Mouse (Mus musculus) C2C12 (cell line): ENCODE results near the gene Klf1. TPM values are rescaled to one million over a fixed set of nuclear protein-coding genes. Genes with fewer than 3 reads are reported as not detected.

Experiments
- H3K27me3 ChIP-seq: one replicate; pipeline ENCODE4 v1.6.1; 2011; ENCODE audit not compliant: control insufficient read depth, insufficient read depth, insufficient read length
- H3K36me3 ChIP-seq: one replicate; pipeline ENCODE4 v1.6.1; 2011; ENCODE audit not compliant: control insufficient read depth, insufficient read depth
- H3K4me3 ChIP-seq: one replicate; pipeline ENCODE4 v1.5.1; 2011; ENCODE audit warnings: mild to moderate bottlenecking, control low read depth; ENCODE audit not compliant: poor library complexity, insufficient read depth, severe bottlenecking
- H3K79me2 ChIP-seq: one replicate; pipeline ENCODE4 v1.6.1; 2011; ENCODE audit not compliant: control insufficient read depth, insufficient read depth
- H3K79me3 ChIP-seq: one replicate; pipeline ENCODE4 v1.6.1; 2011; ENCODE audit warnings: low read depth, control low read depth
- H3ac ChIP-seq: one replicate; pipeline ENCODE3; 2011; ENCODE audit warnings: low read depth; ENCODE audit not compliant: control insufficient read depth, insufficient read length
- CEBPB ChIP-seq: IDR thresholded peaks from one replicate; pipeline ENCODE4 v1.6.1; 2011; ENCODE audit warnings: low read depth, mild to moderate bottlenecking, control low read depth, moderate library complexity
- CTCF ChIP-seq: IDR thresholded peaks from one replicate; pipeline ENCODE4 v1.5.1; 2011; ENCODE audit not compliant: control insufficient read depth, insufficient read depth, insufficient read length
- FOSL1 ChIP-seq: IDR thresholded peaks from one replicate; pipeline ENCODE4 v1.8.0; 2011; ENCODE audit warnings: mild to moderate bottlenecking, low read length; ENCODE audit not compliant: poor library complexity, insufficient read depth, severe bottlenecking
- MAX ChIP-seq: IDR thresholded peaks from one replicate; pipeline ENCODE4 v1.6.1; 2011; ENCODE audit warnings: mild to moderate bottlenecking, control low read depth
- MYOD1 ChIP-seq: IDR thresholded peaks from one replicate; pipeline ENCODE4 v1.6.1; 2011; ENCODE audit warnings: low read depth; ENCODE audit not compliant: control insufficient read depth, insufficient read length
- MYOG ChIP-seq: IDR thresholded peaks from one replicate; pipeline ENCODE4 v1.6.1; 2011; ENCODE audit not compliant: control insufficient read depth, insufficient read length; ENCODE audit errors: extremely low read depth
- USF1 ChIP-seq: IDR thresholded peaks from one replicate; pipeline ENCODE4 v1.6.1; 2011; ENCODE audit warnings: low read depth, mild to moderate bottlenecking, control low read depth, moderate library complexity
- polyA plus RNA-seq: library from polyadenylated mRNA; unstranded; fragments of >200 nt; fragmentation: generic; extraction: Trizol; gene quantifications from one replicate; pipeline ENCODE4 v1.2.1, GENCODE M21; 2012; ENCODE audit warnings: missing spikeins

The Klf1 gene
- polyA plus RNA-seq, 1 experiment = 0.09 TPM

DNA sequence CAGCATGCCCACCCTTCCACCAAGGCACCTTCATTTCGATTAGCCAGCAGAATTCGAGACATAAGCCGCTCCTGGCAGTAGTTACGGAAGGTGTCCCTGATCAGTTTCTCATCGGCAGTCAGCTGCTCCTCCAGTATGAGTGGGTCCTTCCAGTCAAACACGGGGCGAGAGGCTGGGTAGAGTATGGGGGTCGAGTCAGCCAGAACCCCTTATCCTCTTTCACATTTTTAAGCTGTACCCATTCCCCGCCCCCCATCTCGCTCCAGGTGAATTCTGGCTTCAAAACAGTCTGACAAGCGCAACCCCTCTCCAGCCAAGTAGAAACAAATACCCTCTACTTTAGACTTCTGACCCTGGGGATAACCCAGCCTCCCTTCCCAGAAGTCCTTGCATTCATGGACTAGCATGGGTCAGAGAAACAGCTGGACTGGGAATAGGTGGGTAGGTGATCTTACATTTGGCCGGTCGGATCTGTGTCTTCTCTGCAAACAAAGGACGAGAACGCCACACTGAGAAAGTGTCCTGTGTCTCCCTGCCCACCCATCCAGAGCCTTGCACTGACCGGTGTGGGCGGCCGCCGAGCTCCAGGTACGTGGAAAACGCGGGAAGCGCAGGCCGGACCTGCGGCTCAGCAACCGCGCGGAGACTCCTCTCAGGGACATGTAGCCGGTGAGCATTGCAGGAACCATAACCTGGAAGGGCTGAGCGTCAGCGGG, 8.6 kb upstream of the Klf1 start:
- Histone ChIP-seq H3K36me3 (no peaks in the 10 kb centered on the region), H3K79me2 (no peaks in the 10 kb centered on the region), H3K79me3 (no peaks in the 10 kb centered on the region), H3ac (peak overlapping the region; percentile 75), H3K4me3 (peak overlapping the region; percentile 61), H3K27me3 (no peaks in the 10 kb centered on the region)
- TF ChIP-seq USF1 (no peak), FOSL1 (no peak), MYOD1 (no peak), MYOG (no peak), CEBPB (no peak), MAX (no peak), CTCF (no peak)

GRCm38 (mm10) chr8:84893709-84894134, 8.0 kb upstream of the Klf1 start, which contains the start of gene Gcdh:
Gcdh (minus strand) TSS chr8:84893921.
- no peaks in the 10 kb centered on the region for H3K79me2 ChIP-seq
- H3K36me3 ChIP-seq = no peaks in the 10 kb centered on the region
- H3ac ChIP-seq = peak within 1 kb of the TSS; percentile 75
- H3K27me3 ChIP-seq = peaks cover 3% of the 10 kb centered on the region
- H3K79me3 ChIP-seq = no peaks in the 10 kb centered on the region
- peak within 1 kb of the TSS; percentile 61 for H3K4me3 ChIP-seq
- TF ChIP-seq FOSL1 (no peak), MYOD1 (no peak), CEBPB (peak; percentile 67), USF1 (no peak)

GRCm38 (mm10) chr8:84895963-84896362, 5.8 kb upstream of the Klf1 start:
- TF ChIP-seq FOSL1 (no peak), MYOG (no peak), MAX (no peak)
- H3K36me3 ChIP-seq = no peaks in the 10 kb centered on the region
- no peak overlapping the region for H3ac ChIP-seq
- no peaks in the 10 kb centered on the region for H3K79me2 ChIP-seq
- no peaks in the 10 kb centered on the region for H3K79me3 ChIP-seq
- peaks cover 8% of the 10 kb centered on the region for H3K27me3 ChIP-seq
- no peak overlapping the region for H3K4me3 ChIP-seq

DNA sequence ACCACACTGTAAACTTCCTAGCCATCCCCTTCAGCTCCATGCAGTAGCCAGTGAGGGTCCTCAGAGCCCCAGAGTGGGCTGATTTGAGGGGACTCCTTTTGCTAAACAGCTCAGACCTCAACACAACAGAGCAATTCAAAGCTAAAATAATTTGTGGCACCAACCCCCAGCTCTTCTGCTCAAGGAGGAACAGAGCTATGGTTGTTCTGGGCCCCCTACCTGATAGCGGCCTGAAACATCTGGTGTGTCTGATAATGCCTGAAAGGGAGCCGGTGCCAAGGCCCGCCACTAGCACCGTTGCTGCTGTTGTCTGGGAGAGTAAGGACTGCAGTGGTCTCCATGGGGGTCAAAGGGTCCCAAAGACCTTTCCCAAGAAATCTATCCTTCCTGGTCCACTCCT, 657 bp upstream of the Klf1 start:
- H3K79me2 ChIP-seq = no peaks in the 10 kb centered on the region
- no peaks in the 10 kb centered on the region for H3K36me3 ChIP-seq
- TF ChIP-seq CTCF (no peak), MAX (no peak), CEBPB (no peak), FOSL1 (no peak), MYOD1 (no peak), MYOG (no peak), USF1 (no peak)
- no peak overlapping the region for H3K4me3 ChIP-seq
- H3ac ChIP-seq = no peak overlapping the region
- peaks cover 8% of the 10 kb centered on the region for H3K27me3 ChIP-seq
- no peaks in the 10 kb centered on the region for H3K79me3 ChIP-seq

DNA sequence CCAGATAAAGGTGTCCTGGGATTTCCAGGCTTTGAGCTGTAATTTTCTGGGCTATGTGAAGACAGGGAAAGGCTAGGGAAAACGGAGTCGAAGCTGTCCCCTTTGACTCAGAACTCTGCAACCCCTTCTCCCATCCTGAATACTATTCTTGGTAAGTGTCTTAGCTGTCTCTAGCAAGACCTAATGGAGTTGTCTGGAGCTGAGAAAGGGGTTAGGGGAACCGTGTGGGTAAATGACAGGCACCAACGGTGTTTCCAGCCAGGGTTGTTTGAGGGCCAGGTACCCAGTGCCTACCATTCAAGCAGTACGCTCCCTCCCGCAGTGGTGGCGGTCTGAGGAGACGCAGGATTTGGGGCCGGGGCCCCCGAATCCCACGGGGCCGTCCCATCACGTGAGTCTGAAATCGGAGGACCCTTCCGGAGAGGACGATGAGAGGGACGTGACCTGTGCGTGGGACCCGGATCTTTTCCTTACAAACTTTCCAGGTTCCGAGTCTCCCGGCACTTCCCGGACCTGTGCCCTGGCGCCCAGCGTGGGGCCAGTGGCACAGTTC, 715 bp downstream of the Klf1 start:
- no peaks in the 10 kb centered on the region for H3K79me2 ChIP-seq
- H3K79me3 ChIP-seq = no peaks in the 10 kb centered on the region
- H3K4me3 ChIP-seq = peak overlapping the region; percentile 31
- H3K36me3 ChIP-seq = no peaks in the 10 kb centered on the region
- peaks cover 8% of the 10 kb centered on the region for H3K27me3 ChIP-seq
- TF ChIP-seq MYOG (no peak), FOSL1 (no peak), MYOD1 (no peak), CTCF (no peak), USF1 (no peak)
- H3ac ChIP-seq = peak overlapping the region; percentile 52

DNA sequence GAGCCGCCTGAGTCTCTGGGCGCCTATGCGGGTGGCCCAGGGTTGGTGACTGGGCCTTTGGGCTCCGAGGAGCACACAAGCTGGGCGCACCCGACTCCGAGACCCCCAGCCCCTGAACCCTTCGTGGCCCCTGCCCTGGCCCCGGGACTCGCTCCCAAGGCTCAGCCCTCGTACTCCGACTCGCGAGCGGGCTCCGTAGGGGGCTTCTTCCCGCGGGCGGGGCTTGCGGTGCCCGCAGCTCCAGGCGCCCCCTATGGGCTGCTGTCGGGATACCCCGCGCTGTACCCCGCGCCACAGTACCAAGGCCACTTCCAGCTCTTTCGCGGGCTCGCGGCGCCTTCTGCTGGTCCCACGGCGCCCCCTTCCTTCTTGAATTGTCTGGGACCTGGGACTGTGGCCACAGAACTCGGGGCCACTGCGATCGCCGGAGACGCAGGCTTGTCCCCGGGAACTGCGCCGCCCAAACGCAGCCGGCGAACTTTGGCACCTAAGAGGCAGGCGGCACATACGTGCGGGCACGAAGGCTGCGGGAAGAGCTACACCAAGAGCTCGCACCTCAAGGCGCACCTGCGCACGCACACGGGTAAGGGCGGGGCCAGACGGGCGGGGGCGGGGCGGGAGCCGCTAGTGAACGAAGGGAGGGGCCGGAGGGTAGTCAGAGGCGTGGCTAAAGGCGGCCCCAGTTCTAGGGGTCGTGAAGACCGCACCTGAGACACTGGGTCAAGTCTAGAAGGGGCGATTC, 1.4 kb downstream of the Klf1 start:
- TF ChIP-seq MAX (no peak), CEBPB (no peak), CTCF (peak; percentile 97)
- Histone ChIP-seq H3K79me2 (no peaks in the 10 kb centered on the region), H3K79me3 (no peaks in the 10 kb centered on the region), H3K4me3 (peak overlapping the region; percentile 31), H3K27me3 (peaks cover 8% of the 10 kb centered on the region), H3ac (peak overlapping the region; percentile 59), H3K36me3 (no peaks in the 10 kb centered on the region)
